Mouse (Mus musculus): Measurements from ENCODE around the gene Rtp4. TPM values are rescaled to one million over a fixed set of nuclear protein-coding genes. Genes with fewer than 3 reads are reported as not detected.

Rtp4 gene
- total RNA-seq, 2 experiments from 2014 or later: 3.2 to 6.8 TPM

- ATAC-seq (replicated peaks; ENCODE audit: low FRiP score, low TSS enrichment, poor library complexity, severe bottlenecking): no peak
These were observed 8.7 kb upstream of the Rtp4 start for GRCm38 (mm10) chr16:23511166-23511935.

GRCm38 (mm10) chr16:23513401-23513800 is 6.7 kb upstream of the Rtp4 start:
- no peak for ATAC-seq (replicated peaks; ENCODE audit: low FRiP score, low TSS enrichment, poor library complexity, severe bottlenecking)

GRCm38 (mm10) chr16:23515766-23516165 is 4.3 kb upstream of the Rtp4 start:
- no peak for ATAC-seq (replicated peaks; ENCODE audit: low FRiP score, low TSS enrichment, poor library complexity, severe bottlenecking)

- no peak for ATAC-seq (replicated peaks; ENCODE audit: low FRiP score, low TSS enrichment, poor library complexity, severe bottlenecking)
These were observed 3.5 kb upstream of the Rtp4 start for GRCm38 (mm10) chr16:23516606-23517005.

- no peak for ATAC-seq (replicated peaks; ENCODE audit: low FRiP score, low TSS enrichment, poor library complexity, severe bottlenecking)
These were observed 2.9 kb upstream of the Rtp4 start for GRCm38 (mm10) chr16:23517230-23517629.

- no peak for ATAC-seq (replicated peaks; ENCODE audit: low FRiP score, low TSS enrichment, poor library complexity, severe bottlenecking)
These were observed 2.1 kb upstream of the Rtp4 start for GRCm38 (mm10) chr16:23517754-23518566.

GRCm38 (mm10) chr16:23518567-23519369 is 1.3 kb upstream of the Rtp4 start:
- ATAC-seq (replicated peaks; ENCODE audit: low FRiP score, low TSS enrichment, poor library complexity, severe bottlenecking): no peak

GRCm38 (mm10) chr16:23519771-23520170 is 320 bp upstream of the Rtp4 start:
- ATAC-seq (replicated peaks; ENCODE audit: low FRiP score, low TSS enrichment, poor library complexity, severe bottlenecking): no peak

GRCm38 (mm10) chr16:23521092-23521491 is 1.0 kb downstream of the Rtp4 start:
- no peak for ATAC-seq (replicated peaks; ENCODE audit: low FRiP score, low TSS enrichment, poor library complexity, severe bottlenecking)

GRCm38 (mm10) chr16:23522081-23522480 is 2.0 kb downstream of the Rtp4 start:
- no peak for ATAC-seq (replicated peaks; ENCODE audit: low FRiP score, low TSS enrichment, poor library complexity, severe bottlenecking)

- ATAC-seq (replicated peaks; ENCODE audit: low FRiP score, low TSS enrichment, poor library complexity, severe bottlenecking): no peak
These were observed 9.1 kb downstream of the Rtp4 start for GRCm38 (mm10) chr16:23529186-23529585.

- no peak for ATAC-seq (replicated peaks; ENCODE audit: low FRiP score, low TSS enrichment, poor library complexity, severe bottlenecking)
These were observed 13.6 kb downstream of the Rtp4 start for GRCm38 (mm10) chr16:23533707-23534106.

- ATAC-seq (replicated peaks; ENCODE audit: low FRiP score, low TSS enrichment, poor library complexity, severe bottlenecking): no peak
These were observed 21.0 kb downstream of the Rtp4 start for GRCm38 (mm10) chr16:23541046-23541445.

- ATAC-seq (replicated peaks; ENCODE audit: low FRiP score, low TSS enrichment, poor library complexity, severe bottlenecking): no peak
These were observed 22.8 kb downstream of the Rtp4 start for GRCm38 (mm10) chr16:23542866-23543265.

- ATAC-seq (replicated peaks; ENCODE audit: low FRiP score, low TSS enrichment, poor library complexity, severe bottlenecking): no peak
These were observed 24.3 kb downstream of the Rtp4 start for GRCm38 (mm10) chr16:23544361-23544760.

GRCm38 (mm10) chr16:23547783-23548182 is 27.7 kb downstream of the Rtp4 start:
- ATAC-seq (replicated peaks; ENCODE audit: low FRiP score, low TSS enrichment, poor library complexity, severe bottlenecking): no peak

GRCm38 (mm10) chr16:23550346-23550980 is 30.4 kb downstream of the Rtp4 start:
- ATAC-seq (replicated peaks; ENCODE audit: low FRiP score, low TSS enrichment, poor library complexity, severe bottlenecking): peak; percentile 65; the same call in 1 of the 2 replicates

- ATAC-seq (replicated peaks; ENCODE audit: low FRiP score, low TSS enrichment, poor library complexity, severe bottlenecking): no peak
These were observed 31.0 kb downstream of the Rtp4 start for GRCm38 (mm10) chr16:23550981-23551582.

GRCm38 (mm10) chr16:23554673-23555072 is 34.6 kb downstream of the Rtp4 start:
- no peak for ATAC-seq (replicated peaks; ENCODE audit: low FRiP score, low TSS enrichment, poor library complexity, severe bottlenecking)

Data from megakaryocyte-erythroid progenitor cell, adult 5-6 weeks (primary cell).